8 mouse cellular contexts compared by ENCODE assay signal in genomic region chr11:101246702-101247012, GRCm38 (mm10). TPM values are rescaled to one million over a fixed set of nuclear protein-coding genes. Genes with fewer than 3 reads are reported as not detected.
A peak's percentile ranks its signal among the peaks of the same experiment; 100 is the strongest.
DNase-seq lines count a peak whose midpoint lies in the region; ATAC-seq and TF ChIP-seq lines count a peak whose summit lies in the region.

No protein-coding gene starts in this region.

- H3K27ac ChIP-seq in heart, adult 2 months: peak overlapping the region; percentile 95
- H3K27ac ChIP-seq in bone marrow, adult 2 months (ENCODE audit: control insufficient read depth, insufficient read depth, low read depth, low read length, poor library complexity): no peak overlapping the region; the same call in 1 of the 2 replicates
- no peak overlapping the region for H3K27ac ChIP-seq in hindbrain, embryonic 11.5 days (ENCODE audit: low read depth, low read length)

- H3K9ac ChIP-seq in heart, adult 2 months (ENCODE audit: low read depth, low read length): peak overlapping the region; percentile 98
- H3K9ac ChIP-seq in hindbrain, embryonic 11.5 days (ENCODE audit: low read depth, low read length): peak overlapping the region; percentile 69

- no peak for DNase-seq in heart, adult 2 months
- no peak for DNase-seq in heart, adult 11 months
- no peak for DNase-seq in hindbrain, embryonic 11.5 days (ENCODE audit: low spot score)
- no peak for DNase-seq in ovary, postnatal 36 days (ENCODE audit: low spot score)
- no peak for DNase-seq in gastrocnemius, postnatal 36 days
- DNase-seq in cerebellum, postnatal 36 days: no peak

- intact Hi-C loops in heart, adult 2 months (cut with DNase I): no loop called here
- intact Hi-C loops in gastrocnemius, postnatal 36 days (cut with DNase I): no loop called here

- WGBS in heart, adult 2 months: 9% methylated on average over 7 of the region's 7 CpGs
- 17% methylated on average over 7 of the region's 7 CpGs for WGBS in bone marrow, adult 2 months
- WGBS in hindbrain, embryonic 11.5 days: 2% methylated on average over 7 of the region's 7 CpGs

- H3K36me3 ChIP-seq in heart, adult 2 months (ENCODE audit: control insufficient read depth, insufficient read depth, low read length): peaks cover 2% of the 10 kb centered on the region; the same call in 1 of the 2 replicates
- H3K36me3 ChIP-seq in hindbrain, embryonic 11.5 days (ENCODE audit: control insufficient read depth, insufficient read depth, low read length): no peaks in the 10 kb centered on the region

- no peak for ATAC-seq in hindbrain, embryonic 11.5 days (ENCODE audit: low FRiP score)
- ATAC-seq in megakaryocyte progenitor cell, adult 5-6 weeks (replicated peaks; ENCODE audit: poor library complexity): peak; percentile 15; the same call in 1 of the 2 replicates

- no peaks in the 10 kb centered on the region for H3K9me3 ChIP-seq in hindbrain, embryonic 11.5 days (ENCODE audit: control insufficient read depth, low read length)

- no peak for TF ChIP-seq CTCF in heart, adult 2 months (IDR thresholded peaks at IDR 0.05)
- TF ChIP-seq CTCF in bone marrow, adult 2 months (IDR thresholded peaks at IDR 0.05; ENCODE audit: control insufficient read depth, insufficient read depth, low read length): no peak

- H3K4me2 ChIP-seq in hindbrain, embryonic 11.5 days (replicated peaks; ENCODE audit: low read depth, low read length): peak overlapping the region; percentile 99

- 0 out of 2 replicates have a peak, but pooled peaks have one; percentile 16 for TF ChIP-seq POLR2A in heart, adult 2 months (IDR thresholded peaks at IDR 0.05; ENCODE audit: insufficient read depth, low read depth, low read length)
- TF ChIP-seq POLR2A in bone marrow, adult 2 months (IDR thresholded peaks at IDR 0.05; ENCODE audit: borderline replicate concordance, control insufficient read depth, low read depth, low read length): no peak

- no peak for TF ChIP-seq EP300 in heart, adult 2 months (IDR thresholded peaks at IDR 0.05; ENCODE audit: insufficient read depth, low read depth, low read length)

- H3K79me2 ChIP-seq in heart, adult 2 months (replicated peaks; ENCODE audit: control insufficient read depth, insufficient read depth, low read length): no peaks in the 10 kb centered on the region

- H3K27me3 ChIP-seq in heart, adult 2 months (ENCODE audit: control insufficient read depth, insufficient read depth, low read length): 0 out of 2 replicates have a peak, but pooled peaks cover 2% of the 10 kb centered on the region
- H3K27me3 ChIP-seq in hindbrain, embryonic 11.5 days (ENCODE audit: control insufficient read depth, insufficient read depth, low read length): peaks cover 14% of the 10 kb centered on the region

- peak overlapping the region; percentile 79 for H3K4me3 ChIP-seq in heart, adult 2 months
- H3K4me3 ChIP-seq in bone marrow, adult 2 months (replicated peaks; ENCODE audit: control insufficient read depth, low read depth, low read length): peak overlapping the region; percentile 34
- peak overlapping the region; percentile 60 for H3K4me3 ChIP-seq in hindbrain, embryonic 11.5 days (ENCODE audit: low read depth, low read length)

- H3K4me1 ChIP-seq in heart, adult 2 months (ENCODE audit: control insufficient read depth, insufficient read depth, low read length): peaks cover 7% of the 10 kb centered on the region
- H3K4me1 ChIP-seq in bone marrow, adult 2 months (ENCODE audit: control insufficient read depth, insufficient read depth, low read length): no peaks in the 10 kb centered on the region
- no peaks in the 10 kb centered on the region; the same call in none of the 2 replicates for H3K4me1 ChIP-seq in hindbrain, embryonic 11.5 days (replicated peaks; ENCODE audit: control insufficient read depth, insufficient read depth, low read length)

RNA-seq across cellular contexts. Expression of gene Ramp2, which starts 0.8 kb away (rescaled TPM):
- 10 to 100 TPM; 89.1 to 90.3 TPM for total RNA-seq in heart, adult 2 months (2021)
- 130 and 172 TPM in 2 replicates for polyA plus RNA-seq in heart, adult 2 months (2012; rRNA removed)
- 4.6 and 4.8 TPM in 2 replicates for polyA plus RNA-seq in bone marrow, adult 2 months (2011; ENCODE audit: insufficient read depth, insufficient read length, low replicate concordance, missing spikeins)
- polyA plus RNA-seq in hindbrain, embryonic 11.5 days (2014; fragmentation: Nextera tagmentation; extraction: Ambion mirVana): 63.0 and 71.9 TPM in 2 replicates
- total RNA-seq in megakaryocyte progenitor cell, adult 5-6 weeks (2015): 0.88 TPM in 1 of 2 replicates, not detected in the other
- 1.9 TPM in 1 of 2 replicates, not detected in the other for total RNA-seq in megakaryocyte progenitor cell, adult 5-6 weeks (2017)
- 10 to 100 TPM; 35.3 to 38.3 TPM for total RNA-seq in gastrocnemius, postnatal 36 days (2021)

RNA-seq across cellular contexts. Expression of gene Vps25, which starts 6.8 kb away (rescaled TPM):
- total RNA-seq in heart, adult 2 months (2021): 10 to 100 TPM; 82.5 to 90.1 TPM
- polyA plus RNA-seq in heart, adult 2 months (2012; rRNA removed): 83.2 and 96.8 TPM in 2 replicates
- polyA plus RNA-seq in bone marrow, adult 2 months (2011; ENCODE audit: insufficient read depth, insufficient read length, low replicate concordance, missing spikeins): 71.9 and 86.6 TPM in 2 replicates
- 117 and 119 TPM in 2 replicates for polyA plus RNA-seq in hindbrain, embryonic 11.5 days (2014; fragmentation: Nextera tagmentation; extraction: Ambion mirVana)
- total RNA-seq in megakaryocyte progenitor cell, adult 5-6 weeks (2015): 261 and 263 TPM in 2 replicates
- 70.4 and 86.9 TPM in 2 replicates for total RNA-seq in megakaryocyte progenitor cell, adult 5-6 weeks (2017)
- total RNA-seq in gastrocnemius, postnatal 36 days (2021): 10 to 100 TPM; 36.2 to 39.4 TPM

RNA-seq across cellular contexts. Expression of gene Wnk4, which starts 13.7 kb away (rescaled TPM):
- 10 to 100 TPM in 1 of 2 experiments, 1 to 10 TPM in 1; 9.2 to 12.6 TPM for total RNA-seq in heart, adult 2 months (2021)
- 12.1 and 13.9 TPM in 2 replicates for polyA plus RNA-seq in heart, adult 2 months (2012; rRNA removed)
- 5.5 and 19.8 TPM in 2 replicates for polyA plus RNA-seq in bone marrow, adult 2 months (2011; ENCODE audit: insufficient read depth, insufficient read length, low replicate concordance, missing spikeins)
- polyA plus RNA-seq in hindbrain, embryonic 11.5 days (2014; fragmentation: Nextera tagmentation; extraction: Ambion mirVana): 5.2 and 6.0 TPM in 2 replicates
- not detected in 2 replicates for total RNA-seq in megakaryocyte progenitor cell, adult 5-6 weeks (2015)
- not detected in 2 replicates for total RNA-seq in megakaryocyte progenitor cell, adult 5-6 weeks (2017)
- total RNA-seq in gastrocnemius, postnatal 36 days (2021): under 1 TPM; 0.10 to 0.15 TPM

RNA-seq across cellular contexts. Expression of gene Ezh1, which starts 20.4 kb away (rescaled TPM):
- total RNA-seq in heart, adult 2 months (2021): 10 to 100 TPM; 29.8 to 31.4 TPM
- 26.1 and 34.1 TPM in 2 replicates for polyA plus RNA-seq in heart, adult 2 months (2012; rRNA removed)
- polyA plus RNA-seq in bone marrow, adult 2 months (2011; ENCODE audit: insufficient read depth, insufficient read length, low replicate concordance, missing spikeins): 21.2 and 35.8 TPM in 2 replicates
- polyA plus RNA-seq in hindbrain, embryonic 11.5 days (2014; fragmentation: Nextera tagmentation; extraction: Ambion mirVana): 11.1 and 11.5 TPM in 2 replicates
- 13.8 and 15.8 TPM in 2 replicates for total RNA-seq in megakaryocyte progenitor cell, adult 5-6 weeks (2015)
- 13.2 and 15.8 TPM in 2 replicates for total RNA-seq in megakaryocyte progenitor cell, adult 5-6 weeks (2017)
- 10 to 100 TPM; 20.5 to 23.8 TPM for total RNA-seq in gastrocnemius, postnatal 36 days (2021)

RNA-seq across cellular contexts. Expression of gene Cntd1, which starts 32.2 kb away (rescaled TPM):
- under 1 TPM; 0.23 to 0.36 TPM for total RNA-seq in heart, adult 2 months (2021)
- polyA plus RNA-seq in heart, adult 2 months (2012; rRNA removed): 0.06 and 0.12 TPM in 2 replicates
- polyA plus RNA-seq in bone marrow, adult 2 months (2011; ENCODE audit: insufficient read depth, insufficient read length, low replicate concordance, missing spikeins): 1.3 and 2.2 TPM in 2 replicates
- polyA plus RNA-seq in hindbrain, embryonic 11.5 days (2014; fragmentation: Nextera tagmentation; extraction: Ambion mirVana): 1.3 and 1.7 TPM in 2 replicates
- total RNA-seq in megakaryocyte progenitor cell, adult 5-6 weeks (2015): 1.1 and 2.0 TPM in 2 replicates
- 1.2 and 1.3 TPM in 2 replicates for total RNA-seq in megakaryocyte progenitor cell, adult 5-6 weeks (2017)
- under 1 TPM; 0.10 to 0.15 TPM for total RNA-seq in gastrocnemius, postnatal 36 days (2021)

Comparison
In these comparisons a context has a peak if more than half of its experiments do, and no peak if none do; other contexts are left out.
1. RNA of gene Ramp2, which starts 0.8 kb away (total RNA-seq): 89.1 to 90.3 TPM in heart, adult 2 months and 35.3 to 38.3 TPM in gastrocnemius, postnatal 36 days; 0.88 to 1.9 TPM in megakaryocyte progenitor cell, adult 5-6 weeks; every median in the first group is over 10 times any median in the second.
2. RNA of gene Wnk4, which starts 13.7 kb away (total RNA-seq): 9.2 to 12.6 TPM in heart, adult 2 months; 0.10 to 0.15 TPM in gastrocnemius, postnatal 36 days and not detected in megakaryocyte progenitor cell, adult 5-6 weeks; every median in the first group is over 4 times any median in the second.
3. Peak in every context shown above with its lines, with median percentiles within 50 percentile points of each other: H3K4me3 ChIP-seq.